Mouse (Mus musculus): Measurements from ENCODE around the gene Cul3. TPM values are rescaled to one million over a fixed set of nuclear protein-coding genes. Genes with fewer than 3 reads are reported as not detected.
"Not testable (repeated sequence)": the region's sequence is repeated elsewhere in the genome, so short reads cannot be mapped to it uniquely, and the experiment has no call there.

Gene Cul3
- total RNA-seq (2021), result 100 to 1,000 TPM; 130 to 141 TPM
- long read RNA-seq, experiment 1, full-length matches to known transcripts, result 83 of 102 reads
- long read RNA-seq, experiment 1, partial matches to known transcripts, result 2 of 102 reads
- long read RNA-seq, experiment 1, other reads (novel, unspliced or antisense), result 17 of 102 reads
- long read RNA-seq, experiment 2, full-length matches to known transcripts, result 97 of 115 reads
- long read RNA-seq, experiment 2, partial matches to known transcripts, result 2 of 115 reads
- long read RNA-seq, experiment 2, other reads (novel, unspliced or antisense), result 16 of 115 reads

DNA sequence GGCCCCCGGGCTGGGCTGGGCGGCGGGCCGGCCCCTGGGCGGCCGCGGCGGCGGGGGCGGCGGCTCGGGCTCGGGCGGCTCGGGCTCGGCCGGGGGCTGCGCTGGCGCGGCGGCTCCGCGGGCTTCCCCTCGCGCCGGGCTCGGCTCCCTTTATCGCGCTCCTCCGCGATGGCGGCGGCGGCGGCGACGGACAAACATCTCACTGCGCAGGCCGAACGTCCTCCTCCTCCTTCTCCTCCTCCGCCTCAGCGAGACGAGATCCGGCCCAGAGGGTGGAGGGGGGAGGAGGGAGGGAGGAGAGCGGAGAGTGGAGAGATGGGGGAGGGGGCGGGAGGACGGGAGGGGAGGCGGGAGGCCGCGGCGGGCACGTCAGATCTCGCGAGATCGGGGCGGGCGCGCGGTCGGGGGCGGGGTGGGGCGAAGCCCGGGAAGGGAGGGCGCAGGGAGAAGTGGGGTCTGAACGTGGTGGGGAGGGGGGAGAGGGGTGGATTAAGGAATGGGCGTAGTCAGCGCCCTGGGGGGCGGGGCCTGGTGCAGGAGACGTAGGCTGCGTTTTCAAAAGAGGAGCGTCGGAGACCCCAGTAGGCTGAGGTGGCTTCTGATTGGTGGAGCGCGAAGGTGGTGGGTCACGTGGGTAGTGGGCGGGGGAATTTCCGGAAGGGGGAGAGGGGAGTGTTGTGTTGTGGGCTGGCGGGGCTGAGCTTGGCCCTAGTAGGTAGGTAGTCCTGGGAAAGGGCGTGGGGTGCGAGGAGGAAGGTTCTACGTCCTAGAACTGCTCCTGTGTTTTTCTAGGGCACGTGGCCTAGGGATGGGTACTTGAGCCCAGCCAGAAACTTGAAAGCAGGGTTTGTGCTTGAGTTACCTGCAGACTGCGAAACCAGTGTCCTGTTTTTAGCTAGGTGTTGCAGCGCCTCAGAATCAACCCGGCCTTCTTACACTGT is at the start of gene Cul3:
Gene Cul3, minus strand, starts transcription at position 45 of the 941 bp plus-strand sequence.
- peak; percentile 93 to 96 for DNase-seq (ENCODE audit: low spot score in 2 of 2)

DNA sequence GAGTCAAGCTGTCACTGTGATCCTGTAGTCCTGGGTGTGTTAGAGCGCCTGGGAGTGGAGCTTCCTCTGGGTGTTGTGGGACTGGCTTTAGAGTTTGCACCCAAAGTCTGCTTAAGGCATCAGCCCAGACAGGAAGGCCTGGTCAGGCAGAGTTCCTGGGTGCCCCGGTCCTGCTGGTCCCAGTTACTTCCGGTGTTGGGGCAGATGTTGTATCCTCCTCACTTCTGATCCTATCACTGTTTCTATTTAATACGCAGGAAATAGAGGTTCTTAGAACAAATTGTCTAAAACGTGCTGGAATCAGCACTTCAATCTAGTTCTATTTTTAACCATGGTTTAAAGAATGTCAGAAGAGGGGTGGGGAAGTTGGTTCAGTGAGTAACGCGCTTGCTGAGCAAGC is 49.2 kb upstream of the Cul3 start:
- no peak for DNase-seq (ENCODE audit: low spot score in 2 of 2)

DNA sequence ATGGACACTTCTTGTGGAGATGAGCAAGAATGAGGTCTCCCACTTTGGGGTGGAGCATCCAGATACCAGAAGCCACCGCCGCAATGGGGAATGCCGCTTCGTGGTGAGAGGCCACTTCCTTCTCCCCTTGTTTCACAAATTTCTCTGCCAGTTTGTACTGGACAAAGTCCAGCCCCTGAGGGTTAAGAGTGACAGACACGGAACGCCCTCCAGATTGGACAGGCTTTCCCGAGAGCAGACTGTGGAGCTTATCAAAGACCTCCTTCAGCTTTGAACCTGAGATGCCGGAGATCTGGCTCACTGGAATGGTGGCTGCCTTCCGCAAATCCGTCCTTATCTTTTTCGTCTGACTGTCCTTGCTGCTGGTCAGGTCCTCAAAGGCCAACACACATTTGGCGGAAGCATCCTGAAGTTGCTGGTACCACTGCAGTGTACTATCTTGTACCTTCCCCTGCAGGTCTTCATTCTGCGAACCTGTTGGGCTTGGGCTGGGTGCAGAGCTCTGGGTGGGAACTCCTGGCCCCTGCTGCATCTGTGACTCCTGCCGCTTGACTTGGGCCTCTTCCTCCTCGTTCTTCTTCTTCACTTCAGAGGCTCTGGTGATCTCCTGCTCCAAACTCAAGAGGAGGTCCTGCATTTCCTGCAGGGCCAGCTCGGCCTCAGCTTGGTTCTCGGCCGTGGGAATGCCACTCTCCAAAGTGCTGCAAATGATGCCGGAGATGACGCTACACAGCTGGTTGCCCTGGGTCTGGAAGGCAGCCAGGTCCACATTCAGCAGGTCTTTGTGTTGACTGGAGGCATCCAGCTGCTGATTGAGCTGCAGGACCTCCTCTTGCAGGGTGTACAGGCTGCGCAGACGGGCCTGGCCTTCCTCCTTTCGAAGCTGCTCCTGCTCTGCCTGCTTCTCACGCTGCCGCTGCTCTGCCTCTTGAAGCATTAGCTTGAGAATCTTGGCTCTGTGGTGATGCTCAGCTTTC is 43.6 kb upstream of the Cul3 start:
- DNase-seq (ENCODE audit: low spot score in 2 of 2), result no peak

GRCm38 (mm10) chr1:80382928-80383327 is 42.6 kb upstream of the Cul3 start:
- no peak for DNase-seq (ENCODE audit: low spot score in 2 of 2)

DNA sequence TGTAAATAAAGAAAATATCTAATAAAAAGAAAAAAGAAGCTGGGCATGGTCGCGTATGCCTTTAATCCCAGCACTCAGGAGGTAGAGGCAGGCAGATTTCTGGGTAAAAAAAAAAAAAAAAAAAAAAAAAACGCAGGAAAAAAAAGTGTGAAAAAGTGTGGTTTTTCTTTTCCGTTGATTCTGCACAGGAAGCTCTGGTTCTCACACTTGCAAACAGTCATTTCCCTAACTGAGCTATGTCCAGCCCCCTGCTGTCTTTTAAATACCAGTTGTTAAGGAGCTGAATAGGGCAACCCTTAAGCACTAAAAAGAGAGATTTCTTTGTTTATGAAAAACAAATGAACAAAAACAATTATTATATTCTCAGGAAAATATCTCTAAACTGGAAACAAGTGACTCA is 41.0 kb upstream of the Cul3 start:
- DNase-seq (ENCODE audit: low spot score in 2 of 2), result no peak

- DNase-seq (ENCODE audit: low spot score in 2 of 2), result no peak
Observed at GRCm38 (mm10) chr1:80372010-80372409, 31.7 kb upstream of the Cul3 start.

DNA sequence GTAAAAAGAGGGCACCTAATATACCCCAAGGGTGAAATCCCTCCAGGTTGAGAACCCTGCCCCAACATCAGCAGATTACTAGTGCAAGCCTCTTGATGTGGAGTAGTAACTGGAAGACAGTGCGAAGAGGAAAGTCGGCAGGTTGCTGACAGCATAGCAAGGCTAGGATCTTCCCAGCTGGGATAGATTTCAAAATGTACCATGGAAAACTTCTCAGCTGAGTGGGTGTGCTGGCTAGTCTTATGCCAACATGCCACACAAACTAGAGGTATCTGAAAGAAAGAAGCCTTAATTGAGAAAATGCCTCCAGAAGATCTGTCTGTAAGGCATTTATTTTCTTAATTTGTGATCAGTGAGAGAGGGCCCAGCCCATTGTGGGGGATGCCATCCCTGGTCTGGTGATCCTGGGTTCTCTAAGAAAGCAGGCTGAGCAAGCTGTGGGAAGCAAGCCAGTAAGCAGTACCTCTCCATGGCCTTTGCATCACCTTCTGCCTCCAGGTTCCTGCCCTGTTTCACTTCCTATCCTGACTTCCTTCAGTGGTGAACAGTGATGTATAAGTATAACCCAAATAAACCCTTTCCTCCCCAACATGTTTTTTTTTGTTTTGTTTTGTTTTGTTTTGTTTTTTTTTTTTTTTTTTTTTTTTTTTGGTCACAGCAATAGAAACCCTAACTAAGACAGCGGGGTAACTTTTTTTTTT is 31.1 kb upstream of the Cul3 start:
- DNase-seq (ENCODE audit: low spot score in 2 of 2), result no peak

- DNase-seq (ENCODE audit: low spot score in 2 of 2), result no peak
Observed at GRCm38 (mm10) chr1:80363486-80363885, 23.2 kb upstream of the Cul3 start.

DNA sequence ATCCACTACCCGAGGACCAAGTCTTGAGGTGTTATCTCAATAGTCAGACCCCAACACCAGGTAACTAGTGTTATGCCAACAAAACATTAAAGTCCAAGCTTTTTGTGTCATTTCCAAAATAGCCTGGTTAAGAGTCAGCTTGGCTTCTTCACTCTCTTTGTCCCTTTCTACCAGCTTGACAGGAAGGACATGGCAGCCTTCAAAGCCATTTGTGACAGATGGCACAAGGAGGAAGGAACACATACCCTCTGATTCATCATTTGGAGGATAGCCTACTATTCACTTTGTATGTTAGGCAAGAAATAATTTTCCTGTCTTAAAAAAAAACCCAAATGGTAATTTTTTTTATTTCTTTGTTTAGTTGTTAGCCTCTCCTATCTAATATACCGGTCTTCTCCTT is 22.7 kb upstream of the Cul3 start:
- no peak for DNase-seq (ENCODE audit: low spot score in 2 of 2)

DNA sequence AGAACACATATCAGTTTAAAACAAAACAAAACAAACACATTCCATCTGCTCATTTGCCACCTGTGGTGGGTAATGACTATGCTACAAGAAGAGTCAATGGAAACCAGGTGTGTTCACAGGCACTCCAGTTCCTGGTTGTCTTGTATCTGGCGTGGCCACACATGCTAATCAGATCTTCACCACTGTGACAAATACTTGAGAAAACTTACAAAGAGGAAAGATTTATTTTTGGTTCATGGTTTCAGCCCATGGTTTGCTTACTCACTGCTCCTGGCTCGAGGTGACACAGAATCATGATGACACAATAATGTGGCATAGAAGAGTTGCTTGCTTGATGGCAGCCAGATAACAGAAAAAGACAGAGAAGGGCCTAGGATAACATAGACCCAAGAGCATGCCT is 22.1 kb upstream of the Cul3 start:
- no peak for DNase-seq (ENCODE audit: low spot score in 2 of 2)

DNA sequence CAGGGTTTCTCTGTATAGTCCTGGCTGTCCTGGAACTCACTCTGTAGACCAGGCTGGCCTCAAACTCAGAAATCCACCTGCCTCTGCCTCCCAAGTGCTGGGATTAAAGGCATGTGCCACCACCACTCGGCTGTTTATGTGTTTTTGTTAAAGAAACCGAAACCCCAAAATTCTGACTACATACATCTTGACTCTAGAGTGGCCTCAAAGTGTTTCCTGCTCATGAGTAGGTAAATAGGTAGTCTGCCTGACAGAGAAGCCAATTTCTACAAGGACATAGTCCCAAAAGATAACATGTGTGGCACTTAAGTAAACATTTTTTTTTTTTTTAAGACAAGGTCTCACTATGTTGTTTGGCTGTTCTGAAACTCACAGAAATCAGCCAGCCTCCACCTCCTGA is 21.5 kb upstream of the Cul3 start:
- DNase-seq (ENCODE audit: low spot score in 2 of 2), result not testable (repeated sequence)

DNA sequence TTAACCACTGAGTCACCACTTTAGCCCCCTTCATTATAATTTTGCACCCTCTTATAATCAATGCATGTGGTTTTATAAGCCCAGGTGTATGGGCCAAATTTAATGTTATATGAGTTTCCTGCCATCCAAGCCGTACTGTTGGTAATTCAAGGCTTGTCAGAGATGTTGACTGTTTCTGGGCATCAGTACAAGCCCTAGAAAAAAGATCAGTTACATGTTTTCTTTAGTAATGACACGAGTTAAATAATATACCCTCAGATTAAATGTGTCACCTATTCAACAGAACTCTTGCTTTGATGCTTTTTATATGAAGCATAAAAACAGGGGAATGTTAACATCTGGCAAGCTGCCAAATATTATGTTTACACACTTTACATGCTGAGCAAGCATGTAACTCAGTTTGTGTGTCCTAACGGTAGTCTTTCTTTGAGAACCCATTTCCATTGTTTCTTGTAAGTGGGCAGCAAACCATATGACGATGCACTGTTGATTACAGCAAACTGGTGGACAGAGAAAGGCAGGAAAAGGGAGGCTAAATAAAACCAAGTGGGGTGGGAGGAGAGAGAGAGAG is 19.8 kb upstream of the Cul3 start:
- no peak for DNase-seq (ENCODE audit: low spot score in 2 of 2)

- peak; percentile 54 to 56 for DNase-seq (ENCODE audit: low spot score in 2 of 2)
Observed at GRCm38 (mm10) chr1:80340061-80340435, 232 bp downstream of the Cul3 start.

DNA sequence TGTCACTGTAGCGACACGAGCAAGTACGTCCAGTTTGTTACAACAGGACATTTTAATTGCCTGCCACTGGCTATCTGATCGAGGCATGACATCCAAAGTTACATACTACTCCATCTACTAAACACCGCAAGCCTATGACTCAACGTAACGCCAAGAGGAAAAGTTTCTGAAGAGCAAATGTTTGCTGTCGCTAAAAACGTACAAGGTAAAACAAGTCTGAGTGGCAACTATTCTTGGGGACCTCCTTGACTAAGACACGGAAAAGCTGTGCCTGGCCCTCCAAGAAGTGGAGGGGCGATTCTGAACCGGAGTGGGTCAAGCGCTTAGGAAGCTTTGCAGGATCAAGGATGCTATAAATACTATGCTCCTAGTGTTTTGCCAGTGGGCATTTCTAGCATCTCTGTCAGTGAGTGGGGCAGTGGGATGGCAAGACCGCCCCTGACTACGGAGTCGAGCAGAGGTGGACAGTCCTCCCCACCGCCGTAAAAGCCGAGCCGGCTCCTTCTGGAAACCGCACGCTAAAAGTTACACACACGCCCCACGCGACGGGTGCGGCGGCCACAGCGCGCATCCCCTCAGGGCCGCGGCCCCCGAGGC is 757 bp downstream of the Cul3 start:
- peak; percentile 22 to 26 for DNase-seq (ENCODE audit: low spot score in 2 of 2)

DNA sequence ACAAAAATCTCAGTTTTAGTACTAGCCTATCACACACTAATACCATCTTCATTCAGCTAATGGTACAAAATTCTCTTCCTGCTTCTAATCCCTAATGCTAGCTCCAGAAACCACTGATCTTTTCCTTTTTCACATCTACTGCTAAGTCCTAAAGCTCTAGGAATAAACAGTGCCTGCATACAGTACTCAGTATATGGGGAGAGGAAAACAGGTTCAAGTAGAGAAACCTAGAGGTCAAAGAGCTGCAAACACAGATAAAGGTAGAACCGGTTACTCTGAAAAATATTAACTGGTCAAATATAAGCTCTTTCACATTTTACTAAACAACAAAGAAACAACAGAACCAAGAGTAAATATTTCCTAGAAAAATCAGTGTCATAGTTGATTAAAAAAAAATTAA is 1.9 kb downstream of the Cul3 start:
- no peak for DNase-seq (ENCODE audit: low spot score in 2 of 2)

- DNase-seq (ENCODE audit: low spot score in 2 of 2), result no peak
Observed at GRCm38 (mm10) chr1:80335726-80336368, 4.4 kb downstream of the Cul3 start.

GRCm38 (mm10) chr1:80335118-80335517 is 5.2 kb downstream of the Cul3 start:
- DNase-seq (ENCODE audit: low spot score in 2 of 2), result no peak

DNA sequence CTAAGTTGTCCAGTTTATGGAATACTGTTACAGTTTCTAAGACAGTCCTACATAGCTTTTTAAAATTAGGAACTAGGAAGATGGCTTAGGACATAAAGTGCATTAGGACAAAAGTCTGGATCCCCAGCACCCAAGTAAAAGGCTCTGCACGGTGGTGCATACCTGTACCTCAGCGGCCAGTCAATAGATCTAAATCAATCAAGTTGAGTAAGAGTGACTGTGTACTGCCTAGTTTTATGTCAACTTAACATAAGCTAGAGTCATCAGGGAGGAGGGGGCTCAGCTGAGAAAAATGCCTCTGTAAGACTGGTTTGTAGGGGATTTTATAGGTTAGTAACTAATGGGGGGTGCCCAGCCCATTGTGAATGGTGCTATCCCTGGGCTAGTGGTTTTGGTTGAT is 9.3 kb downstream of the Cul3 start:
- no peak for DNase-seq (ENCODE audit: low spot score in 2 of 2)

DNA sequence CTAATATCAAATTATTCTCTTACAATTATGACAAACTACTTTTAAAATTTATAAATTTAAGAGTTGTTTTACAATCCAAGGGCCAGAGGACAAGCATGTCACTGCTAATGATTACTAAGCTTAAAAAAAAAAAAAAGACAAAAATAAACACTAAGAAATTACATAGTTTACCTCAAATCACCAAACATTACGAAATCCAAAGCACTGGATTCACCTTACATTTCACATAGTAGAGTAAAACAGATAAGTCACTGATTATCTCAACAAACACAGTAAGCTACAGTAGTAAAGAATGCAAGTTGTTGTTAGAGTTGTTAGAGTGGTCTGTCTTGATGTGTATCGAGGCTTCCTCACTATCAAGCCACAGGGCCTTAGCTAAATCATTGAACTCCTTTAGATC is 14.5 kb downstream of the Cul3 start:
- DNase-seq (ENCODE audit: low spot score in 2 of 2), result no peak
